Mouse (Mus musculus) MEL (cell line): ENCODE measurements around the gene Chka. TPM values are rescaled to one million over a fixed set of nuclear protein-coding genes. Genes with fewer than 3 reads are reported as not detected.

ENCODE experiments used
- DNase-seq: peaks from one replicate; pipeline ENCODE4 v3.0.0; 2011; ENCODE audit warnings: low read depth, low spot score
- H3K27ac ChIP-seq: 2 replicates; pipeline ENCODE4 v1.5.1; 2012; ENCODE audit warnings: low read depth, mild to moderate bottlenecking, control low read depth, low read length, moderate library complexity; ENCODE audit not compliant: control insufficient read depth
- H3K27me3 ChIP-seq, 2 experiments: fragments of 150-350 bp in 1 of 2; sonication (generic) in 1 of 2; 2 replicates each; pipeline ENCODE4 v1.6.1; 2012; ENCODE audit warnings: low read length in 2 of 2, mild to moderate bottlenecking in 2 of 2, improper control_type of control experiment in 1 of 2, moderate library complexity in 1 of 2; ENCODE audit not compliant: insufficient read depth in 2 of 2, control insufficient read depth in 1 of 2
- H3K36me3 ChIP-seq, 2 experiments: 2 replicates each; pipeline ENCODE4 v1.6.1; 2012 to 2014; ENCODE audit warnings: low read length in 2 of 2, improper control_type of control experiment in 1 of 2, inconsistent platforms in 1 of 2, mild to moderate bottlenecking in 1 of 2; ENCODE audit not compliant: insufficient read depth in 2 of 2, control insufficient read depth in 1 of 2
- H3K4me1 ChIP-seq, 2 experiments: fragments of 150-350 bp in 1 of 2; sonication (generic) in 1 of 2; 2 replicates each; pipeline ENCODE4 v1.6.1; 2012; ENCODE audit warnings: low read length in 2 of 2, improper control_type of control experiment in 1 of 2, mild to moderate bottlenecking in 1 of 2; ENCODE audit not compliant: insufficient read depth in 2 of 2, control insufficient read depth in 1 of 2
- H3K4me3 ChIP-seq, 2 experiments: fragments of 150-350 bp in 1 of 2; sonication (generic) in 1 of 2; 2 replicates each; pipeline ENCODE4 v1.5.1; 2012; ENCODE audit warnings: low read depth in 2 of 2, low read length in 2 of 2, mild to moderate bottlenecking in 2 of 2, moderate library complexity in 2 of 2, control low read depth in 1 of 2, improper control_type of control experiment in 1 of 2; ENCODE audit not compliant: control insufficient read depth in 1 of 2, insufficient read depth in 1 of 2
- H3K79me2 ChIP-seq: 2 replicates; pipeline ENCODE4 v1.6.1; 2012; ENCODE audit warnings: mild to moderate bottlenecking, low read length, moderate library complexity; ENCODE audit not compliant: control insufficient read depth, poor library complexity, insufficient read depth
- H3K9ac ChIP-seq: 2 replicates; pipeline ENCODE4 v1.6.1; 2012; ENCODE audit warnings: low read depth, mild to moderate bottlenecking, control low read depth, low read length, moderate library complexity; ENCODE audit not compliant: control insufficient read depth, poor library complexity, severe bottlenecking
- H3K9me3 ChIP-seq: fragments of 150-350 bp; sonication (generic); replicated peaks from 2 replicates; pipeline ENCODE4 v1.6.1; 2012; ENCODE audit warnings: mild to moderate bottlenecking, low read length, improper control_type of control experiment, moderate library complexity; ENCODE audit not compliant: insufficient read depth
- BHLHE40 ChIP-seq: IDR thresholded peaks from 2 replicates; pipeline ENCODE4 v1.6.1; 2012; ENCODE audit warnings: low read depth, mild to moderate bottlenecking, inconsistent platforms, low read length, improper control_type of control experiment, borderline replicate concordance
- CHD2 ChIP-seq: IDR thresholded peaks from 2 replicates; pipeline ENCODE4 v1.6.1; 2011; ENCODE audit warnings: low read length, improper control_type of control experiment
- CTCF ChIP-seq, 3 experiments: IDR thresholded peaks in 2 of 3; conservative IDR thresholded peaks in 1 of 3; 2 replicates each; pipeline ENCODE4 v1.5.1; 2011 to 2012; ENCODE audit warnings: low read length in 3 of 3, low read depth in 2 of 3, mild to moderate bottlenecking in 2 of 3, improper control_type of control experiment in 1 of 3, inconsistent platforms in 1 of 3, mixed read lengths in 1 of 3, moderate library complexity in 1 of 3; ENCODE audit not compliant: control insufficient read depth in 1 of 3, insufficient read depth in 1 of 3, poor library complexity in 1 of 3, severe bottlenecking in 1 of 3
- ELF1 ChIP-seq: IDR thresholded peaks from 2 replicates; pipeline ENCODE4 v1.6.1; 2014; ENCODE audit warnings: low read depth, mild to moderate bottlenecking, inconsistent platforms, low read length, improper control_type of control experiment, moderate library complexity
- GATA1 ChIP-seq: IDR thresholded peaks from 2 replicates; pipeline ENCODE4 v1.6.1; 2011; ENCODE audit warnings: low read depth, low read length, improper control_type of control experiment
- JUND ChIP-seq: IDR thresholded peaks from 2 replicates; pipeline ENCODE4 v1.6.1; 2011; ENCODE audit warnings: low read depth, mild to moderate bottlenecking, improper control_type of control experiment, low read length
- MAX ChIP-seq: IDR thresholded peaks from 2 replicates; pipeline ENCODE4 v1.6.1; 2011; ENCODE audit warnings: low read length, improper control_type of control experiment
- MAZ ChIP-seq: IDR thresholded peaks from 2 replicates; pipeline ENCODE4 v1.6.1; 2012; ENCODE audit warnings: low read depth, mild to moderate bottlenecking, inconsistent platforms, low read length, improper control_type of control experiment
- MXI1 ChIP-seq: IDR thresholded peaks from 2 replicates; pipeline ENCODE4 v1.6.1; 2011; ENCODE audit warnings: mild to moderate bottlenecking, low read depth, low read length, improper control_type of control experiment
- MYC ChIP-seq: IDR thresholded peaks from 2 replicates; pipeline ENCODE4 v1.6.1; 2011; ENCODE audit warnings: low read depth, mild to moderate bottlenecking, low read length, improper control_type of control experiment, moderate library complexity
- NELFE ChIP-seq: IDR thresholded peaks from 2 replicates; pipeline ENCODE4 v1.6.1; 2011; ENCODE audit warnings: low read depth, low read length, improper control_type of control experiment
- NRF1 ChIP-seq: IDR thresholded peaks from 2 replicates; pipeline ENCODE4 v1.6.1; 2014; ENCODE audit warnings: low read depth, mild to moderate bottlenecking, inconsistent platforms, low read length, improper control_type of control experiment, moderate library complexity; ENCODE audit not compliant: poor library complexity, insufficient read depth, severe bottlenecking
- RAD21 ChIP-seq: IDR thresholded peaks from 2 replicates; pipeline ENCODE4 v1.6.1; 2011; ENCODE audit warnings: mild to moderate bottlenecking, low read depth, low read length, improper control_type of control experiment
- SIN3A ChIP-seq: IDR thresholded peaks from 2 replicates; pipeline ENCODE4 v1.6.1; 2012; ENCODE audit warnings: low read length, improper control_type of control experiment, inconsistent platforms
- SMC3 ChIP-seq: IDR thresholded peaks from 2 replicates; pipeline ENCODE4 v1.6.1; 2011; ENCODE audit warnings: low read depth, low read length, improper control_type of control experiment
- TAL1 ChIP-seq: IDR thresholded peaks from 2 replicates; pipeline ENCODE4 v1.6.1; 2012; ENCODE audit warnings: mild to moderate bottlenecking, inconsistent platforms, low read length, moderate library complexity, mixed read lengths
- TBP ChIP-seq: IDR thresholded peaks from 2 replicates; pipeline ENCODE4 v1.8.0; 2011; ENCODE audit warnings: low read depth, low read length, improper control_type of control experiment
- UBTF ChIP-seq: IDR thresholded peaks from 2 replicates; pipeline ENCODE4 v1.6.1; 2012; ENCODE audit warnings: low read depth, mild to moderate bottlenecking, inconsistent platforms, low read length, improper control_type of control experiment, moderate library complexity, borderline replicate concordance; ENCODE audit not compliant: insufficient read depth
- USF2 ChIP-seq, 2 experiments: IDR thresholded peaks; 2 replicates each; pipeline ENCODE4 v1.6.1; 2011 to 2012; ENCODE audit warnings: improper control_type of control experiment in 2 of 2, low read length in 2 of 2, borderline replicate concordance in 1 of 2, inconsistent platforms in 1 of 2, low read depth in 1 of 2, mild to moderate bottlenecking in 1 of 2; ENCODE audit not compliant: insufficient read depth in 1 of 2
- ZKSCAN1 ChIP-seq: IDR thresholded peaks from 2 replicates; pipeline ENCODE4 v1.6.1; 2012; ENCODE audit warnings: low read depth, mild to moderate bottlenecking, inconsistent platforms, low read length, improper control_type of control experiment, moderate library complexity
- ZMIZ1 ChIP-seq: IDR thresholded peaks from 2 replicates; pipeline ENCODE4 v1.6.1; 2012; ENCODE audit warnings: low read depth, mild to moderate bottlenecking, inconsistent platforms, low read length, improper control_type of control experiment, moderate library complexity
- ZNF384 ChIP-seq: IDR thresholded peaks from 2 replicates; pipeline ENCODE4 v1.6.1; 2012; ENCODE audit warnings: low read depth, mild to moderate bottlenecking, inconsistent platforms, low read length, improper control_type of control experiment
- polyA plus RNA-seq, 2 experiments: library from polyadenylated mRNA; stranded (reverse) in 1 of 2; unstranded in 1 of 2; fragments of >175 nt in 1 of 2; fragments of >200 nt in 1 of 2; gene quantifications; 2 replicates each; pipeline versions ENCODE4 v1.2.1 to v1.2.4; 2012; ENCODE audit warnings: low replicate concordance in 2 of 2, low read depth in 1 of 2; ENCODE audit not compliant: insufficient read length in 2 of 2, insufficient read depth in 1 of 2, missing spikeins in 1 of 2
- total RNA-seq: library from RNA; depleted of rRNA; stranded (reverse); fragments of 300-350 nt; gene quantifications from 2 replicates; pipeline ENCODE4 v1.2.3, GENCODE M21; 2012

Chka gene
- total and polyA plus RNA-seq, 3 experiments = 12.5 to 21.0 TPM; not detected in 1

DNA sequence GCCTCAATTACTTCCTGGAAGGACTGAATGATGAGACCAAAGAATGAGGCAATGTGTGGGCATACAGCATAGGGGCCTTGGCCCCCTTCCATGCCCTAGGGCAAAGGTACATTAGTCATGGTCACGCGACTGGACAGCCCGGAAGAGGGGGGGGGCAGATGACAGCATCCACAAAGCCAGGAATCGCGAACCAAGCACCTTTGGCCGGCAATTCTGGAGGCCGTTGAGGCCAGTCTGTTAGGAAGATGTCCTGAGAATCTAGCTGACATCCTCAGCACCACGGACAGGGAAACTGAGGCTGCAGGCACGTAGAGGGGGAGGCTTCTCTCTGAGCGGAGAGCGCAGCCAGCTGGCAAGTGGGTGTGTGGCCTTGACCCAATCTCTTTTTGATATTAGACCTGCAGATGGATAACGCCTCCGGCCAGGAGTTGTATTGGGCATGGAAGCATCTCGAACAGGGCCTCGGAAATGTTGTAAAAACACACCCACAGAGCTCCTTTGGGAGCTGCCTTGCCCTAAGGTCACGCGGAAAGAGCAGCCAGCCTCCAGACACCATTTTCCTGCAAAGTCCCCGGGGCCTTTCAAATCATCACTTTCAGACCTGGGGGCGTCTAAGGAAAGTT, 615 bp upstream of the Chka start:
- TF ChIP-seq CTCF (IDR thresholded peaks at IDR 0.05 in 2 of 3, conservative IDR thresholded peaks at IDR 0.05 in 1 of 3; ENCODE audit: control insufficient read depth in 1 of 3, insufficient read depth in 1 of 3, low read depth in 2 of 3, low read length in 3 of 3, poor library complexity in 1 of 3, severe bottlenecking in 1 of 3) = 0 out of 6 replicates have a peak, but pooled peaks of 1 of the 3 experiments have one; percentile 10
- TF ChIP-seq NRF1 = no peak
- TF ChIP-seq NELFE = no peak
- TF ChIP-seq SIN3A = peak; percentile 98
- peak; percentile 92 for TF ChIP-seq MXI1
- TF ChIP-seq USF2 (IDR thresholded peaks at IDR 0.05; ENCODE audit: borderline replicate concordance in 1 of 2, insufficient read depth in 1 of 2, low read depth in 1 of 2, low read length in 2 of 2) = no peak
- no peak for TF ChIP-seq ZNF384
- no peak for TF ChIP-seq GATA1
- TF ChIP-seq RAD21 = peak; percentile 13
- TF ChIP-seq, all 39 proteins: peak for 4
- Histone ChIP-seq H3K79me2 (peaks cover 14% of the 10 kb centered on the region), H3K9me3 (no peaks in the 10 kb centered on the region), H3K9ac (peak overlapping the region; percentile 61), H3K36me3 (peaks cover 0 to 11% of the 10 kb centered on the region in 2 experiments; a peak in 2 of 4 replicates), H3K4me3 (peak overlapping the region; percentile 70 to 84), H3K27me3 (no peaks in the 10 kb centered on the region), H3K4me1 (peaks cover 0 to 4% of the 10 kb centered on the region in 2 experiments; a peak in 1 of 4 replicates), H3K27ac (no peak overlapping the region)
- peak; percentile 74 for DNase-seq

DNA sequence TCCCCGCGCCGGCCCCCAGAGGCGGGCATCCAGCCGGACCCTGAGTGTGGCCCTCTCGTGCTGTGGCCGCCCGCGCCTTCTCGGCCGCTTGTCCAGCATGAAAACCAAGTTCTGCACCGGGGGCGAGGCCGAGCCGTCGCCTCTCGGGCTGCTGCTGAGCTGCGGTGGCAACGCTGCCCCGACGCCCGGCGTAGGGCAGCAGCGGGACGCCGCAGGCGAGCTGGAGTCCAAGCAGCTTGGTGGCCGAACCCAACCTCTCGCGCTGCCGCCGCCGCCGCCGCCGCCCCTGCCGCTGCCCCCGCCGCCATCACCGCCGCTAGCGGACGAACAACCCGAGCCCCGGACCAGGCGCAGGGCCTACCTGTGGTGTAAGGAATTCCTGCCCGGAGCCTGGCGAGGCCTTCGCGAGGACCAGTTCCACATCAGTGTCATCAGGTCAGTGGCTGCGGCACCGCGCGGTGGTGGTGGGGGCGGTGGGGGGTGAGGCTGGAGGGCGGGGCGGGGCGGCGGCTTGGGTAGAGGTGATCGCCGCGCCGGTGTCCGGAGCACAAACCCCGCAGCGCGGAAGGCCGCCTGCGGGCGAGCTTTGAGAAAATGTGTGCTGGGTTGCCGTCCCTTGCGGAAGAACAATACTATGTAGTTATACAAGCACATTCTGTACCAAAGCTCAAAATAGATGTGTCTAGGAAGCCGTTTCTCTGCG, 557 bp downstream of the Chka start:
- Histone ChIP-seq H3K79me2 (peaks cover 16% of the 10 kb centered on the region), H3K4me1 (peaks cover 0 to 4% of the 10 kb centered on the region in 2 experiments; a peak in 1 of 4 replicates)

DNA sequence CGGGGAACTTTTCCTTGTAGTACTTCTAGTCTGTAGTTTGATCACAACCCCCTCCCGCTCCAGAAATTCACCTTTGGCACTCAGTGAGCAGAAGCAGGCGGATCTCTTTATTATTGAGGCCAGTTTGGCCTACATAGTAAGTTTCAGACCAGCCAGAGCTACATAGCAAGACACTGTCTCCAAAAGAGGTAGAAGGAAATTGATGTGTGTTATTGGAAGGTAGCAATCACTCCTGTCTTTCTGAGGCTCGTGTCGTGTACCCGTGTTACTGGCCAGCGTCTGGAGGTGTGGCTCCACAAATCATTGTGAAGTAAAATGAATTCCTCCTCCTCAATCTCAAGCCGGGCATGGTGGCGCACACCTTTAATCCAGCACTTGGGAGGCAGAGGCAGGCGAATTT, 1.5 kb downstream of the Chka start:
- no peaks in the 10 kb centered on the region for H3K27me3 ChIP-seq
- peaks cover 0 to 11% of the 10 kb centered on the region in 2 experiments; a peak in 2 of 4 replicates for H3K36me3 ChIP-seq
- no peak for DNase-seq
- H3K4me1 ChIP-seq = peaks cover 0 to 4% of the 10 kb centered on the region in 2 experiments; a peak in 1 of 4 replicates
- H3K4me3 ChIP-seq = peak overlapping the region in 1 of 2 experiments; percentile 90; a peak in 2 of 4 replicates
- peak overlapping the region; percentile 13 for H3K9ac ChIP-seq
- no peaks in the 10 kb centered on the region for H3K9me3 ChIP-seq
- H3K79me2 ChIP-seq = peaks cover 22% of the 10 kb centered on the region
- H3K27ac ChIP-seq = no peak overlapping the region
- TF ChIP-seq MYC = no peak
- no peak for TF ChIP-seq ZMIZ1
- TF ChIP-seq TBP = no peak
- no peak for TF ChIP-seq CTCF (IDR thresholded peaks at IDR 0.05 in 2 of 3, conservative IDR thresholded peaks at IDR 0.05 in 1 of 3; ENCODE audit: control insufficient read depth in 1 of 3, insufficient read depth in 1 of 3, low read depth in 2 of 3, low read length in 3 of 3, poor library complexity in 1 of 3, severe bottlenecking in 1 of 3)
- TF ChIP-seq MAX = no peak
- TF ChIP-seq TAL1 = no peak
- no peak for TF ChIP-seq NRF1
- no peak for TF ChIP-seq ZNF384
- TF ChIP-seq USF2 (IDR thresholded peaks at IDR 0.05; ENCODE audit: borderline replicate concordance in 1 of 2, insufficient read depth in 1 of 2, low read depth in 1 of 2, low read length in 2 of 2) = no peak
- TF ChIP-seq MXI1 = no peak
- TF ChIP-seq JUND = no peak
- no peak for TF ChIP-seq MAZ
- TF ChIP-seq BHLHE40 = no peak
- no peak for TF ChIP-seq CHD2
- TF ChIP-seq ELF1 = no peak
- no peak for TF ChIP-seq ZKSCAN1
- TF ChIP-seq SMC3 = no peak

More for the DNA sequence above, 557 bp downstream of the Chka start:
- Histone ChIP-seq H3K27me3 (no peaks in the 10 kb centered on the region), H3K27ac (peak overlapping the region; percentile 78), H3K9me3 (no peaks in the 10 kb centered on the region), H3K36me3 (peaks cover 0 to 11% of the 10 kb centered on the region in 2 experiments; a peak in 2 of 4 replicates), H3K9ac (peak overlapping the region; percentile 95), H3K4me3 (peak overlapping the region; percentile 90 to 97)
- DNase-seq = peak; percentile 65
- 0 out of 2 replicates have a peak, but pooled peaks have one; percentile 54 for TF ChIP-seq UBTF
- no peak for TF ChIP-seq SMC3
